Mouse (Mus musculus): ENCODE data around the gene Knop1.

- TF ChIP-seq CTCF (IDR thresholded peaks at IDR 0.05): no peak
- no peak for TF ChIP-seq POLR2A (IDR thresholded peaks at IDR 0.05; ENCODE audit: insufficient read depth, low read depth, low read length)
- no peak for TF ChIP-seq EP300 (IDR thresholded peaks at IDR 0.05; ENCODE audit: insufficient read depth, low read depth, low read length)
Measured at GRCm38 (mm10) chr7:118798105-118798570, 57.9 kb downstream of the Knop1 start.

All from heart, adult 2 months (tissue).